Mouse (Mus musculus) kidney, embryonic 14.5 days (tissue): ENCODE results near the gene Tstd1. TPM values are rescaled to one million over a fixed set of nuclear protein-coding genes. Genes with fewer than 3 reads are reported as not detected.

Experiments used
- ATAC-seq: fragments of 200-750 bp; cut with Nextera tagmentation; 2 replicates; pipeline ENCODE4 v1.8.0; 2017; ENCODE audit warnings: moderate number of reproducible peaks, mild to moderate bottlenecking, moderate TSS enrichment, moderate library complexity; ENCODE audit not compliant: low FRiP score, low TSS enrichment
- H3K27ac ChIP-seq: fragments of 300-500 bp; sonication (generic); 2 replicates; pipeline ENCODE4 v1.5.1; 2014; ENCODE audit warnings: low read depth, mild to moderate bottlenecking, low read length, moderate library complexity, mixed read lengths
- H3K27me3 ChIP-seq: fragments of 300-500 bp; sonication (generic); 2 replicates; pipeline ENCODE4 v1.6.1; 2014; ENCODE audit warnings: mild to moderate bottlenecking, low read length; ENCODE audit not compliant: control insufficient read depth, insufficient read depth
- H3K36me3 ChIP-seq: fragments of 300-500 bp; sonication (generic); 2 replicates; pipeline ENCODE4 v1.6.1; 2014; ENCODE audit warnings: low read length, mixed read lengths; ENCODE audit not compliant: control insufficient read depth, insufficient read depth
- H3K4me1 ChIP-seq: fragments of 300-500 bp; sonication (generic); 2 replicates; pipeline ENCODE4 v1.6.1; 2014; ENCODE audit warnings: low read length, mixed read lengths; ENCODE audit not compliant: control insufficient read depth, insufficient read depth
- H3K4me2 ChIP-seq: fragments of 300-500 bp; sonication (generic); replicated peaks from 2 replicates; pipeline ENCODE4 v1.6.1; 2014; ENCODE audit warnings: low read depth, mild to moderate bottlenecking, low read length
- H3K4me3 ChIP-seq: fragments of 300-500 bp; sonication (generic); 2 replicates; pipeline ENCODE4 v1.5.1; 2014; ENCODE audit warnings: mild to moderate bottlenecking, low read length
- H3K9ac ChIP-seq: fragments of 300-500 bp; sonication (generic); 2 replicates; pipeline ENCODE4 v1.6.1; 2014; ENCODE audit warnings: low read depth, mild to moderate bottlenecking, low read length, moderate library complexity
- H3K9me3 ChIP-seq: fragments of 300-500 bp; sonication (generic); 2 replicates; pipeline ENCODE4 v1.6.1; 2016; ENCODE audit warnings: low read length; ENCODE audit not compliant: control insufficient read depth
- WGBS: fragments of 180-500 bp; shearing (Covaris S2); extraction: QIAGEN DNeasy Blood & Tissue Kit; methylation state at CpG from one replicate; pipeline ENCODE4 v1.1.7; 2014; 5-methylcytosine and 5-hydroxymethylcytosine counted together
- polyA plus RNA-seq: library from polyadenylated mRNA; unstranded; fragments of >200 nt; fragmentation: Nextera tagmentation; extraction: Ambion mirVana; gene quantifications from 2 replicates; pipeline ENCODE4 v1.2.1, GENCODE M21; 2014

Tstd1 gene
- polyA plus RNA-seq, 1 experiment from 2014 or later: 2.2 TPM

DNA sequence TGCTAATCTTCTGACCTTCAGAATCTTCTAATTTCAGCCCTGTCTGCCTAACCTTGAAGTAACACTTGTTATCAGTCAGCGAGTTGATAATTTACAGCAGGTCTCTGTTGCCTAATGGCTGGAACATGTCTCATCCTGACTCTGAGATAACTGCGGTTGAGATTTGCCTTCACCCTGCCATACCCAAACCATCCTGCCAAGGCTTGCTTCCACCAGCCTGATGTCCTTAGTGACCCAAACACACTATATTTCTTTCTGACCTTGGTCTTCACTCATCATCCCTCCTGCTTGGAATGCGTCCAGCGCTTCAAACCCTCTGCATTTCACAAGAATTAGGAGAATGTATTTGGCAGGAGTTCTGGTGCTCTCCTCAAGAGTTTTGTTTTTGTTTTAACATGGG, 6.5 kb downstream of the Tstd1 start:
- H3K4me1 ChIP-seq: no peaks in the 10 kb centered on the region
- no peak for ATAC-seq
- no peaks in the 10 kb centered on the region for H3K9me3 ChIP-seq
- 68% methylated on average over 4 of the region's 4 CpGs for WGBS
- H3K27ac ChIP-seq: no peak overlapping the region
- H3K36me3 ChIP-seq: peaks cover 7% of the 10 kb centered on the region
- no peak overlapping the region for H3K4me3 ChIP-seq
- no peak overlapping the region for H3K4me2 ChIP-seq
- H3K27me3 ChIP-seq: no peaks in the 10 kb centered on the region
- H3K9ac ChIP-seq: no peak overlapping the region

- Histone ChIP-seq H3K4me2 (no peak overlapping the region), H3K27me3 (no peaks in the 10 kb centered on the region), H3K36me3 (no peaks in the 10 kb centered on the region), H3K27ac (no peak overlapping the region), H3K4me1 (peaks cover 9% of the 10 kb centered on the region; the same call in 1 of the 2 replicates), H3K9ac (no peak overlapping the region), H3K4me3 (no peak overlapping the region), H3K9me3 (no peaks in the 10 kb centered on the region)
- ATAC-seq: no peak
- WGBS: 71% methylated on average over 5 of the region's 5 CpGs
These were observed 13.5 kb downstream of the Tstd1 start for GRCm38 (mm10) chr1:171432158-171432557.

- Histone ChIP-seq H3K36me3 (no peaks in the 10 kb centered on the region), H3K9me3 (no peaks in the 10 kb centered on the region), H3K4me2 (no peak overlapping the region), H3K27ac (no peak overlapping the region), H3K27me3 (no peaks in the 10 kb centered on the region), H3K4me3 (no peak overlapping the region), H3K9ac (no peak overlapping the region), H3K4me1 (peaks cover 23% of the 10 kb centered on the region)
- 9% methylated on average over 7 of the region's 7 CpGs for WGBS
- no peak for ATAC-seq
These were observed 16.7 kb downstream of the Tstd1 start for GRCm38 (mm10) chr1:171435288-171435814.

GRCm38 (mm10) chr1:171435974-171436373, 17.3 kb downstream of the Tstd1 start:
- 61% methylated on average over 1 of the region's 1 CpGs for WGBS
- no peaks in the 10 kb centered on the region for H3K27me3 ChIP-seq
- ATAC-seq: no peak
- H3K4me2 ChIP-seq: no peak overlapping the region
- no peak overlapping the region for H3K4me3 ChIP-seq
- H3K9me3 ChIP-seq: no peaks in the 10 kb centered on the region
- H3K9ac ChIP-seq: no peak overlapping the region
- no peak overlapping the region for H3K27ac ChIP-seq
- H3K36me3 ChIP-seq: no peaks in the 10 kb centered on the region
- H3K4me1 ChIP-seq: peaks cover 28% of the 10 kb centered on the region

- peak within 1 kb of the TSS; percentile 73 for H3K4me3 ChIP-seq
- peaks cover 43% of the 10 kb centered on the region for H3K4me1 ChIP-seq
- WGBS: 1% methylated on average over 45 of the region's 46 CpGs
- no peaks in the 10 kb centered on the region for H3K9me3 ChIP-seq
- H3K9ac ChIP-seq: peak within 1 kb of the TSS; percentile 77
- no peaks in the 10 kb centered on the region for H3K27me3 ChIP-seq
- ATAC-seq: peak; percentile 88
- H3K27ac ChIP-seq: peak within 1 kb of the TSS; percentile 80
- peak within 1 kb of the TSS; percentile 68 for H3K4me2 ChIP-seq
- H3K36me3 ChIP-seq: no peaks in the 10 kb centered on the region
These were observed 18.8 kb downstream of the Tstd1 start, which contains the start of gene F11r for GRCm38 (mm10) chr1:171437264-171438013. Gene F11r (plus strand): TSS chr1:171437535.

DNA sequence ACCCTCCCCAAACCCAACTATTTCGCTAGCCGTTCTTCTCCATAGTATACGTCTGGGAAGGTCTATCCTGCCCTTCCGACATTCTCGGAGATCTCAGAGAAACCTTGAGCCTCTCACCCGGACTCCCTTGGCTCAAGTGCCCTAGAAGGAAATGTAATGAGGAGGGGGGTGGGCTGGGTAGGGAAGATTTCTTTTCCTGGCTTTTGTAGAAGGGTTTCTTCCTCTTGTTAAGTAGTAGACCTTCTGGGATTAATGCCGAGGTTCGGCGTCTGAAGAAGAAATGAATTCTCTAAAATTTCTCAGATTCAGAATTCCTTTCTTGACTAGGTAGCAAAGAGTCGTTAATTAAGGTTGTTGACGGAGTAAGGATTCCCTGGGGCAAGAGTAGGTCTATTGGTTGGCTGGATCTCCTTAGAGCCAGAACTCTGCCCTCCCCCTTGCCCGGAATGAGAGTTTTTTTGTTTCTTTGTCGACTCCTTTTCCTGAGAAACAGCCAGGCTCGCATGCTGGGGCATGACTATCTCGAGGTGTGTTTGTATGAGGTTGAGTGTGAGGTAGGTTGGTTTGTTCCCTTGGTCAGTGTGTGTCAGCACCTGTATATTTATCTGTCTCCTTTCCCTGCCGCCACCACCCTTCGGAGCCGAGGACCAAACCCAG, 19.5 kb downstream of the Tstd1 start:
- H3K4me1 ChIP-seq: peaks cover 43% of the 10 kb centered on the region
- no peaks in the 10 kb centered on the region for H3K27me3 ChIP-seq
- WGBS: 2% methylated on average over 18 of the region's 18 CpGs
- peak overlapping the region; percentile 77 for H3K9ac ChIP-seq
- H3K27ac ChIP-seq: peak overlapping the region; percentile 80
- no peaks in the 10 kb centered on the region for H3K9me3 ChIP-seq
- H3K4me3 ChIP-seq: peak overlapping the region; percentile 73
- H3K36me3 ChIP-seq: no peaks in the 10 kb centered on the region
- peak overlapping the region; percentile 68 for H3K4me2 ChIP-seq
- ATAC-seq: no peak

GRCm38 (mm10) chr1:171439072-171439471, 20.4 kb downstream of the Tstd1 start:
- H3K9ac ChIP-seq: peak overlapping the region; percentile 77
- peak overlapping the region; percentile 73 for H3K4me3 ChIP-seq
- 8% methylated on average over 8 of the region's 8 CpGs for WGBS

DNA sequence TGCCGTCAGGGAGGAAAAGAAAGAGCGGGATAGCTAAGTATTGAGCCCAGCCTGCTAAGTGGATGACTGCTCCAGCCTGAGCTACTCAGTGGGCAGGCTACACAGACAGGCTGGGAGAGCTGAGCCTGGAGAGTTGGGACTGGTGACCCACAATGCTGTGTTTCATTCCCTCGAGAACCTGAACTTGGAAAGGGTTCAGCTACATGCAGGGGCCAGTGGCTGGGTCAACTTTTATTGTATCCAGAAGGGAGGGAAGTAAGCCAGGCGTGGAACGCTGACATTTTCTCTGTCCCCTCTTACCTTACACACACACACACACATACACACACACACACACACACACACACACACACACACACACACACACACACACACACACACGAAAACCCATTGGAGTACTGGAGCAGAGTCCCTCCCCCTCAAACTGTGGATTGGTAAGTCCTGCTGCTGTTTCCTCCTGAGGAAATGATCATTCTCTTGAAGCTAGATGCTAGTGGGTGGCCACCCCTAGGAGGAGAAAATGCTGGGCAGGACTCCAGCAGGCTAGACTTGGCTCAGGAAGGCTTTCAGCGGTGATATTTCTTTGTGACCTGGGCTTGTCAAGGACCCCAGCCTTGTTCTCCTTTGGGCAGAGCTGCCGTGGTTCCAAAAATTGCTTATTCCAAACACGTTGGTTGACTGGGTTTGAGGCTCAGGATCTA, 21.5 kb downstream of the Tstd1 start:
- Histone ChIP-seq H3K4me2 (peak overlapping the region; percentile 68), H3K27ac (peak overlapping the region; percentile 80), H3K9ac (peak overlapping the region; percentile 77; the same call in 1 of the 2 replicates), H3K36me3 (no peaks in the 10 kb centered on the region), H3K4me1 (peaks cover 42% of the 10 kb centered on the region), H3K4me3 (peak overlapping the region; percentile 73), H3K9me3 (0 out of 2 replicates have a peak, but pooled peaks cover 3% of the 10 kb centered on the region), H3K27me3 (no peaks in the 10 kb centered on the region)
- 2% methylated on average over 9 of the region's 9 CpGs for WGBS
- peak; percentile 73 for ATAC-seq

More at GRCm38 (mm10) chr1:171439072-171439471, 20.4 kb downstream of the Tstd1 start:
- Histone ChIP-seq H3K27ac (peak overlapping the region; percentile 80), H3K36me3 (no peaks in the 10 kb centered on the region), H3K9me3 (0 out of 2 replicates have a peak, but pooled peaks cover 3% of the 10 kb centered on the region), H3K4me1 (peaks cover 43% of the 10 kb centered on the region), H3K27me3 (no peaks in the 10 kb centered on the region), H3K4me2 (peak overlapping the region; percentile 68)
- no peak for ATAC-seq
